Mouse (Mus musculus): Measurements from ENCODE around the gene Fam83g.

Gene Fam83g

GRCm38 (mm10) chr11:61674151-61674838 is 9.6 kb upstream of the Fam83g start:
- no peak for DNase-seq (ENCODE audit: low spot score in 2 of 2)

- DNase-seq (ENCODE audit: low spot score in 2 of 2) = no peak
Measured at GRCm38 (mm10) chr11:61674839-61675159, 9.1 kb upstream of the Fam83g start.

- no peak for DNase-seq (ENCODE audit: low spot score in 2 of 2)
Measured at GRCm38 (mm10) chr11:61675332-61675731, 8.6 kb upstream of the Fam83g start.

- no peak for DNase-seq (ENCODE audit: low spot score in 2 of 2)
Measured at GRCm38 (mm10) chr11:61676216-61676854, 7.6 kb upstream of the Fam83g start.

- no peak for DNase-seq (ENCODE audit: low spot score in 2 of 2)
Measured at GRCm38 (mm10) chr11:61677709-61678108, 6.2 kb upstream of the Fam83g start.

GRCm38 (mm10) chr11:61679091-61679866 is 4.6 kb upstream of the Fam83g start:
- DNase-seq (ENCODE audit: low spot score in 2 of 2) = no peak

GRCm38 (mm10) chr11:61685119-61685725 is 1.3 kb downstream of the Fam83g start:
- DNase-seq (ENCODE audit: low spot score in 2 of 2) = no peak

GRCm38 (mm10) chr11:61686141-61686540 is 2.2 kb downstream of the Fam83g start:
- DNase-seq (ENCODE audit: low spot score in 2 of 2) = no peak

- DNase-seq (ENCODE audit: low spot score in 2 of 2) = no peak
Measured at GRCm38 (mm10) chr11:61686906-61687453, 3.1 kb downstream of the Fam83g start.

GRCm38 (mm10) chr11:61687595-61687994 is 3.7 kb downstream of the Fam83g start:
- no peak for DNase-seq (ENCODE audit: low spot score in 2 of 2)

- DNase-seq (ENCODE audit: low spot score in 2 of 2) = no peak
Measured at GRCm38 (mm10) chr11:61692996-61693395, 9.1 kb downstream of the Fam83g start.

- no peak for DNase-seq (ENCODE audit: low spot score in 2 of 2)
Measured at GRCm38 (mm10) chr11:61698852-61699251, 15.0 kb downstream of the Fam83g start.

- DNase-seq (ENCODE audit: low spot score in 2 of 2) = no peak
Measured at GRCm38 (mm10) chr11:61699460-61699859, 15.6 kb downstream of the Fam83g start.

GRCm38 (mm10) chr11:61699933-61700332 is 16.0 kb downstream of the Fam83g start:
- DNase-seq (ENCODE audit: low spot score in 2 of 2) = no peak

GRCm38 (mm10) chr11:61701696-61702095 is 17.8 kb downstream of the Fam83g start:
- DNase-seq (ENCODE audit: low spot score in 2 of 2) = no peak

GRCm38 (mm10) chr11:61702494-61702893 is 18.6 kb downstream of the Fam83g start:
- no peak for DNase-seq (ENCODE audit: low spot score in 2 of 2)

- no peak for DNase-seq (ENCODE audit: low spot score in 2 of 2)
Measured at GRCm38 (mm10) chr11:61705581-61705980, 21.7 kb downstream of the Fam83g start.

- no peak for DNase-seq (ENCODE audit: low spot score in 2 of 2)
Measured at GRCm38 (mm10) chr11:61706232-61706631, 22.3 kb downstream of the Fam83g start.

- DNase-seq (ENCODE audit: low spot score in 2 of 2) = no peak
Measured at GRCm38 (mm10) chr11:61708928-61709327, 25.0 kb downstream of the Fam83g start.

- no peak for DNase-seq (ENCODE audit: low spot score in 2 of 2)
Measured at GRCm38 (mm10) chr11:61713157-61713855, 29.4 kb downstream of the Fam83g start.

GRCm38 (mm10) chr11:61714346-61715117 is 30.6 kb downstream of the Fam83g start:
- DNase-seq (ENCODE audit: low spot score in 2 of 2) = peak; percentile 72 to 87
